Mouse (Mus musculus): ENCODE measurements around the gene Ucp3.

Ucp3 gene

DNA sequence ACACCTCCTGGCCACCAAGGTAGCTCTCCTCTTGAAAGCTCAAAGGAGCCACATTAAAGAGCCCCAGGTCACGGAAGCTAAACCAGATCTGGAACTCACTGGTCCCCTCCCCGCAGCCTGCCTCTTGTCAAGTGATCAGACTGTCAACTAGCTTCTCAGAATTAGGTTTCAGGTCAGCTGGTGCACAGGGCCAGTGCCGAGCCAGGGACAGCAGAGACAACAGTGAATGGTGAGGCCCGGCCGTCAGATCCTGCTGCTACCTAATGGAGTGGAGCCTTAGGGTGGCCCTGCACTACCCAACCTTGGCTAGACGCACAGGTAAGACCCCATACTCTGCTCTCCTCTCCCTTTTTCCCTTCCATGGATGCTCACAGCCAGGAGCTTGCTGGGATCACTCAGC, at the start of gene Ucp3:
TSS of gene Ucp3 (plus strand) at position 214 of the 400 bp plus-strand sequence.
- no peak for DNase-seq (ENCODE audit: low spot score)

GRCm38 (mm10) chr7:100425795-100426194, 47.0 kb upstream of the Ucp3 start:
- DNase-seq (ENCODE audit: low spot score) = no peak

GRCm38 (mm10) chr7:100429102-100429501, 43.7 kb upstream of the Ucp3 start:
- DNase-seq (ENCODE audit: low spot score) = peak; percentile 65

DNA sequence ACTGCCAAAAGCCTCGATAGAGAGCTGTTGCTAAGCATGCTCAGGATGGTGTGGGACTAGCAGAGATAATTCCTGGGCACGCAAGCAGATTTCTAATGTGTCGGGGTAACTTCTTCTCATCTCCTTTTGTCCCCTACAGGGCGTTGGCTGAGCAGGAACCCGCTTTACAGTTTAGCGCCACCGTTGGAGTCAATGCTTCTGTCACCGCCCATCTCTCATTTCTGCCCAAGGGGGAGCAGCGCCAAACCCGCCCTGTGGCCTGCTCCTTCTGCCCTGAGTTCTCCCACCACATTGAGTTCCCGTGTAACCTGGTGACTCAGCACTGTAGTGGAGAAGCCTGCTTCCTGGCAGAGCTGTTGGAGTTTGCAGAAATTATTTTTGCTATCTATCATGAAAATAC, 42.9 kb upstream of the Ucp3 start:
- DNase-seq (ENCODE audit: low spot score) = no peak

GRCm38 (mm10) chr7:100431103-100431502, 41.7 kb upstream of the Ucp3 start:
- peak; percentile 58 for DNase-seq (ENCODE audit: low spot score)

DNA sequence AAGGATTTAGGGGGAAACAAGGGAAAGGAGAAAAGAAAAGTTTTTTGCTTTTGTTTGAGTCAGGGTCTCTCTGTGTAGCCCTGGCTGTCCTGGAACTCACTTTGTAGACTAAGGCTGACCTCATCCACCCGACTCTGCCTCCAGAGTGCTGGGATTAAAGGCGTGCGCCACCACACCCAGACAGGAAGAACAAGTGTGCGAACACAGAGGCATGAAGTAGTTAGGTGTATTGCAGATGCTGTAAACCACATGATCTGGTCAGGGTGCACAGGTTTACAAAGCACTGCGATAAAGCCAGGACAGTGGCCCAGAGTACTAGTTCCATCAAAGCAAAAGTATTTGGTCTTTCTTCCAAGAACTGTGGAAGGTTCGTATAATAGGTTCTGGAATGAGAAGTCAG, 39.5 kb upstream of the Ucp3 start:
- DNase-seq (ENCODE audit: low spot score) = no peak

DNA sequence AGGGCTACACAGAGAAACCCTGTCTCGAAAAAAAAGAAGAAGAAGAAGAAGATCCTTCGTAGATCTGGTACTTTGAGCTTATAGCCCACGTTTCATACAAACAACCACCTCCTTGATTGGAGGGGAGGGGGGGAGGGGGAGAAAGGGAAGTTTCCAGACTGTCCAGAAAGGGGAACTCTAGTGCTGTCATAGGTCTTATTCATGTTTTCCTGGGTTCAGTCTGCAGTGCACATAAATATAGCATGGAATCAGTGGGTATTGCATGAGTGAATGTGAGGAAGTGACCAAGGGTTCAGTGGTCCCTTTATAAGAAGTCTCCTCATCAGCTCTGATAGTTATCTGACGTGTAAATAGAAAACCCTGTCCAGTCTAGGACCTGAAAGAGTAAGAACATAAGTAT, 29.1 kb upstream of the Ucp3 start:
- no peak for DNase-seq (ENCODE audit: low spot score)

DNA sequence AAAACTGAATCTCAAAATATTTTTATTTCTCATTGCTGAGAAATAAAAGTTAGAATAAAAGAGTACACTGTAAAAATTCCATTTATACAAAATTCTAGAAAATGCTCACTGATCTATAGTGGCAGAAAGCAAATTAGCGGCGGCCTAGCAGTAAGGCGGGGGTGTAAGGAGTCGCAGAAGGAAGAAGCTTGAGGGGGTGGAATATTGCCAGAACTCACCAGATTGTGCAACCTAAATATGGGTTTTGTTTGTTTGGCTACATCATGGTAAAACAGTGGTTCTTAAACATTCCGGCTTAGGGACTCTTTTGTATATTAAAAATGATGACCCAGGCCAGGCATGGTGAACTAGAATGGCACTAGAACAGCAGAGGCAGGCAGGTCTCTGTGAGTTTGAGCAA, 26.5 kb upstream of the Ucp3 start:
- no peak for DNase-seq (ENCODE audit: low spot score)

GRCm38 (mm10) chr7:100448530-100448929, 24.3 kb upstream of the Ucp3 start:
- no peak for DNase-seq (ENCODE audit: low spot score)

DNA sequence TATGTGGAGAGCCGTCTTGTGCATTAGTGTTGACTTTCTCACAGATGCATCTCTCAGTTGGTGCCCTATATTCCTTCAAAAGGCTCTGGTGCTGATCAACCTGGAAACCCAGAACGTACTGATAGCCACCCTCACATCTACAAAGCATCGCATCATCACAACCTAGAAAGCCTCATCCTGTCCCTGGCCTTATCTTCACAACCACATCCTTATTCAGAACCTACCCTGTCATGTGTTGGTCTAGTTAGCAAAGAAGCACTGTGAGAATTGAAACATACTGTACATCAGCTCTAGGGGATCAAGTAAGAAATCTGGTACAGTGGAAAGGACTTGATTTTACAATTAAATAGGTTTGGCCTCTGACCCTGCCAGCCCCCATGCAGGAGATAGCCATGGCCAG, 23.8 kb upstream of the Ucp3 start:
- no peak for DNase-seq (ENCODE audit: low spot score)

- no peak for DNase-seq (ENCODE audit: low spot score)
Measured at GRCm38 (mm10) chr7:100458153-100458552, 14.6 kb upstream of the Ucp3 start.

GRCm38 (mm10) chr7:100459862-100460261, 12.9 kb upstream of the Ucp3 start:
- no peak for DNase-seq (ENCODE audit: low spot score)

DNA sequence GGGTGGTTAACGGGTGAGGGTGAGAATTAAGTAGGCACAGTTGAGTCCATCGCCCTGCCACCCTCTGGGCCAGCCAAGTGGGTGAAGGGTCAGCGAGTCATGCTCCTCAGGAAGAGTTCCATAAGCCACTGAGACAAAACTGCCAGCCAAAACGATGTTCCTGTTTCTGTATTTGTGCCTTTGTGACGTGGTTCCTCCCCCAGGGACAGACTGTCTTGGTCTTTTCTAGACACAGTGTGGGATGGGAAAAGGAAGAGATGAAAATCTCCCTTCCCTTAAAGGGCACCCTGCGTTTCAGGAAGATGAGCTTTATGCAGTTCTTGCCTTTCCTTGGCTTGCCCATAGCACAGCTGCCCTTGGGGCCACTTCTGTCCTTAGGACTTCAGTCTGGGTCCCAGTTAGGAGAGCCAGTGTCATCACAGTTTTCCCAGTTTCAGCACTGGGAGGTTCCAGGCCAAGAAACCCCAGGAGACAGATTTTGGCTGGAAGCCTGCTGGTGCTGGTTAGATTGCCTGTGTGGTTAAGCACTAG, 11.1 kb upstream of the Ucp3 start:
- peak; percentile 76 for DNase-seq (ENCODE audit: low spot score)

GRCm38 (mm10) chr7:100463194-100463593, 9.6 kb upstream of the Ucp3 start:
- no peak for DNase-seq (ENCODE audit: low spot score)

DNA sequence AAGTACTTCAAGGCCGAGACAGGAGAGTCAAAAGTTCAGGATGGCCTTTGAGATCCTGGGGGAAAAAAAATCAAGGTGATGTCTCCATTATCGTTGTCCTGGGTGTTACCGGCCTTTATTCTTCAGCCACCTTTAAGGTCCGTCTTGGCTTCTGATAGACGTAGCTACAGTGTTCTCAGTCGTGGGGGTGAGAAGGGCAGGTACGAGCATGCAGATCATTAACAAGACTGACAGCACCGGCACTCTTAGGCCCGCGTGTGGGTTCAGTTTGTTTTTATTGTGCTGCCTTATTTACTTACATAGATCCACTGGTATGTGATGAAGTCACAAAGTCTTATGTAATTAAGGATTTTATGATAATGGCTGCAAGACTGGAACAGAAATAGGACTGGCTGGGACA, 9.0 kb upstream of the Ucp3 start:
- no peak for DNase-seq (ENCODE audit: low spot score)

DNA sequence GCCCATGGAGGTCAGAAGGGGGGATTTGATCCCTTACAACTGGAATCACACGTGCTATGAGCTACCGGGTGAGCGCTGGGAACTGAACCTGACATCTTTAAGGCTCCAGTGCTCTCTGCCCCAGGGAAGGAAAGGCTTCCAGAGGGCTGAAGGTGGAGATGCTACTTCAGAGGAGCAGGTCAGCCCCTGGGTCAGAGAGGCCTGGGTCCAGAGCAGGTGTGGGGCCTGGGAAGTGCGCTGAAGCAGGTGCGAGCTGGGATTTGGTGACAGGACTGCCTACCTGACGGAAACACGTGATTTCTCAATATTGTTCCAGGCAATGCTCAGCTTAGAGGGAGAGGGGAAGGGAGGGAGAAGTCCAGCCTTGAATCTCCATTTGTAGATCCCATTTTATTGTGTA, 8.5 kb upstream of the Ucp3 start:
- DNase-seq (ENCODE audit: low spot score) = no peak

GRCm38 (mm10) chr7:100465248-100465647, 7.5 kb upstream of the Ucp3 start:
- DNase-seq (ENCODE audit: low spot score) = no peak

- DNase-seq (ENCODE audit: low spot score) = peak; percentile 28
Measured at GRCm38 (mm10) chr7:100465656-100466309, 7.0 kb upstream of the Ucp3 start.

GRCm38 (mm10) chr7:100466781-100467510, 5.8 kb upstream of the Ucp3 start:
- DNase-seq (ENCODE audit: low spot score) = no peak

DNA sequence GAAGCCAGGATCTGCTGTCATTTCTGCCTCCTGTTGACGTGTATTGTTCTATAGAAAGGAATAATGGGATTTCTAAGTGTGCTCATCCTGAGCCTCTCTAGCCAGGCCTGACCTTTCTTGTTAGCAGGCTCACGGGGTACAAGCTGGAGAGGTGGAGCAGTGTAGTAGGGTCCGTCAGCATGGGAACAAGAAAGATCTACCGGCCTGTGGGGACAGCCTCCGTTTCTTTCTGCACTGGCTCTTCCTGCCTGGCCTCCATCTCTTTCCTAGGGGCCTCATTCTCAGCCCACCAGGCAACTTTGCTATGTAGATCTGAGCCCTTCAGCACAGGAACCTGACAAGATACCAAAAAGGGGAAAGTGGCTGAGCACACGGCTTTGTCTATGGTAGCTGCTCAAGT, 4.0 kb upstream of the Ucp3 start:
- no peak for DNase-seq (ENCODE audit: low spot score)

DNA sequence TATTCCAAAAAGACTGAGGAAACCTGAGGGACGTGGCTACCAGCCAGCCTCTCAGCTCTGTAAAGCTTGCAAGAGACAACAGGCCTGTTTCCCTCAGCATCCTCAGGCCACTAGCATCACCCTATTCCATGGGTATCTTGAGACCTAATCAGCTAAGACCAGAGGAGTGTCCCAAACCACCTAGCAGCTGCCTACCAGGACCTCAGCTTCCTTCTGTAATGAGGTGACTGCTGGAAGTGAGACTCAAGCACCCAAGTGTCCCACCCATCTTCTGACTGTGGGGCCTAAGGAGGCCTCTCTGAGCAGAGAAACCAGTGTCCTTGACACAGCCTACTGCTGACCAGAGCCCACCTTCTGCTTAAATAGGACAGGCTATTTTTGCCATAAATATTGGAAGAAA, 3.3 kb upstream of the Ucp3 start:
- DNase-seq (ENCODE audit: low spot score) = no peak

GRCm38 (mm10) chr7:100470796-100471406, 1.9 kb upstream of the Ucp3 start:
- no peak for DNase-seq (ENCODE audit: low spot score)

DNA sequence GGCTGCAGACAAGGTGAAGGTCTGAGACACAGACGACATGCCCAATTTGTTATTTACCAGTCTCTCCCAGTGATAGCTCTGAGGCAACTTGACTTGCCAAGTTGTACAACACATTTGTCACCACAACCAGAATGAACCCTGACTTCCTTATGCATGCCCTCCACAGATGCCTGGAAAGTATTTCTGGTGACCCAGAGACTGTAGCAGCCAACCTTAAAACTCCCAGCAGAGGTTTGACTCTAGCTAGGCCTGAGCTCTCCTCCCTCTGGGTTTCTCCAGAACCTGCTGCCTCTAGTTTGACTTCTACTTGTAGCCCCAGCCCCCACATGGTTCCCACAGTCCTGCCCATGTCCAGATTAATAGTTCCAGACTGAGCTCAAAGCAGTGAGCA, 1.4 kb upstream of the Ucp3 start:
- no peak for DNase-seq (ENCODE audit: low spot score)

Data from layer of hippocampus, adult 11-12 months (tissue).